Mouse (Mus musculus) forebrain, embryonic 13.5 days (tissue): ENCODE data around the gene Vipr1. TPM values are rescaled to one million over a fixed set of nuclear protein-coding genes. Genes with fewer than 3 reads are reported as not detected.

Source experiments
- ATAC-seq: fragments of 200-750 bp; cut with Nextera tagmentation; 2 replicates; pipeline ENCODE4 v1.8.0; 2017
- H3K27ac ChIP-seq: fragments of 300-500 bp; sonication (generic); 2 replicates; pipeline ENCODE4 v1.5.1; 2015; ENCODE audit warnings: inconsistent platforms, mild to moderate bottlenecking, moderate library complexity
- H3K27me3 ChIP-seq: fragments of 300-500 bp; sonication (generic); 2 replicates; pipeline ENCODE4 v1.6.1; 2015; ENCODE audit warnings: mild to moderate bottlenecking, inconsistent platforms
- H3K36me3 ChIP-seq: fragments of 300-500 bp; sonication (generic); 2 replicates; pipeline ENCODE4 v1.6.1; 2015; ENCODE audit warnings: mild to moderate bottlenecking, inconsistent platforms; ENCODE audit not compliant: poor library complexity, severe bottlenecking
- H3K4me1 ChIP-seq: fragments of 300-500 bp; sonication (generic); 2 replicates; pipeline ENCODE4 v1.6.1; 2015; ENCODE audit warnings: inconsistent platforms
- H3K4me2 ChIP-seq: fragments of 300-500 bp; sonication (generic); 2 replicates; pipeline ENCODE4 v1.6.1; 2015; ENCODE audit warnings: inconsistent platforms, mild to moderate bottlenecking, moderate library complexity
- H3K4me3 ChIP-seq: fragments of 300-500 bp; sonication (generic); 2 replicates; pipeline ENCODE4 v1.5.1; 2015; ENCODE audit warnings: mild to moderate bottlenecking, inconsistent platforms
- H3K9ac ChIP-seq: fragments of 300-500 bp; sonication (generic); 2 replicates; pipeline ENCODE4 v1.6.1; 2015; ENCODE audit warnings: mild to moderate bottlenecking, inconsistent platforms
- H3K9me3 ChIP-seq: fragments of 300-500 bp; sonication (generic); replicated peaks from 2 replicates; pipeline ENCODE4 v1.6.1; 2016; ENCODE audit warnings: inconsistent platforms
- WGBS: fragments of 180-500 bp; shearing (Covaris S2); methylation state at CpG from one replicate; pipeline ENCODE4 v1.1.7; 2015; 5-methylcytosine and 5-hydroxymethylcytosine counted together
- polyA plus RNA-seq: library from polyadenylated mRNA; unstranded; fragments of >200 nt; fragmentation: Nextera tagmentation; extraction: Ambion mirVana; gene quantifications from 2 replicates; pipeline ENCODE4 v1.2.1, GENCODE M21; 2015

The Vipr1 gene
- polyA plus RNA-seq, 1 experiment from 2014 or later = 0.59 TPM

GRCm38 (mm10) chr9:121690200-121690651 lies 47.7 kb downstream of the Vipr1 start:
- peak; percentile 92 for ATAC-seq
- Histone ChIP-seq H3K4me3 (no peak overlapping the region), H3K27ac (peak overlapping the region; percentile 80), H3K9me3 (no peaks in the 10 kb centered on the region), H3K27me3 (no peaks in the 10 kb centered on the region), H3K9ac (no peak overlapping the region), H3K4me2 (peak overlapping the region; percentile 36), H3K4me1 (peaks cover 17% of the 10 kb centered on the region), H3K36me3 (peaks cover 77% of the 10 kb centered on the region)
- 54% methylated on average over 15 of the region's 15 CpGs for WGBS

DNA sequence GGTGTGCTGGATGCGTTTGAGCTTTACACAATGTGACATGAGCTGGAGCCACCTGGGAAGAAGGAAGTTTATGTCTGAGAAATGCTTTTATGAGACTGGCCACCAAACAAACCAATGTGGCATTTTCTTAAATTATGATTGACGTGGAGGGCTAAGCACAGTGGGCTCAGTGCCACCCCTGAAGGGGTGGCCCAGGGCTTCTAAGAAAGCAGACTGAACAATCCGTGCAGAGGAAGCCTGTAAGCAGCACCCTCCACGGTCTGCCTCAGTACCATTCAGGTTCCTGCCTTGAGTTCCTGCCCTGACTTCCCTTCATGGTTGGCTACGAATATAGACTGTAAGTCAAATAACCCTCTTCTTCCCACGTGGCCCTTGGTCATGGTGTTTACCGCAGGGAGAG lies 48.2 kb downstream of the Vipr1 start:
- Histone ChIP-seq H3K36me3 (peaks cover 77% of the 10 kb centered on the region), H3K4me1 (peaks cover 17% of the 10 kb centered on the region), H3K27me3 (no peaks in the 10 kb centered on the region), H3K4me2 (peak overlapping the region; percentile 36; the same call in 1 of the 2 replicates), H3K4me3 (no peak overlapping the region), H3K9me3 (no peaks in the 10 kb centered on the region), H3K9ac (no peak overlapping the region), H3K27ac (peak overlapping the region; percentile 80)
- ATAC-seq = peak; percentile 56; the same call in 1 of the 2 replicates
- WGBS = 90% methylated on average over 7 of the region's 7 CpGs

- Histone ChIP-seq H3K4me1 (peaks cover 14% of the 10 kb centered on the region), H3K27me3 (no peaks in the 10 kb centered on the region), H3K9ac (no peak overlapping the region), H3K4me2 (no peak overlapping the region), H3K27ac (no peak overlapping the region), H3K36me3 (peaks cover 79% of the 10 kb centered on the region), H3K9me3 (peaks cover 9% of the 10 kb centered on the region), H3K4me3 (no peak overlapping the region)
- no peak for ATAC-seq
- 87% methylated on average over 12 of the region's 12 CpGs for WGBS
Measured at GRCm38 (mm10) chr9:121694736-121695135, 52.2 kb downstream of the Vipr1 start.

GRCm38 (mm10) chr9:121696626-121697025 lies 54.1 kb downstream of the Vipr1 start:
- Histone ChIP-seq H3K9me3 (peaks cover 9% of the 10 kb centered on the region), H3K4me2 (no peak overlapping the region), H3K36me3 (peaks cover 71% of the 10 kb centered on the region), H3K9ac (no peak overlapping the region), H3K27me3 (no peaks in the 10 kb centered on the region), H3K4me1 (no peaks in the 10 kb centered on the region), H3K27ac (no peak overlapping the region), H3K4me3 (no peak overlapping the region)
- ATAC-seq = no peak
- WGBS = 96% methylated on average over 9 of the region's 9 CpGs

DNA sequence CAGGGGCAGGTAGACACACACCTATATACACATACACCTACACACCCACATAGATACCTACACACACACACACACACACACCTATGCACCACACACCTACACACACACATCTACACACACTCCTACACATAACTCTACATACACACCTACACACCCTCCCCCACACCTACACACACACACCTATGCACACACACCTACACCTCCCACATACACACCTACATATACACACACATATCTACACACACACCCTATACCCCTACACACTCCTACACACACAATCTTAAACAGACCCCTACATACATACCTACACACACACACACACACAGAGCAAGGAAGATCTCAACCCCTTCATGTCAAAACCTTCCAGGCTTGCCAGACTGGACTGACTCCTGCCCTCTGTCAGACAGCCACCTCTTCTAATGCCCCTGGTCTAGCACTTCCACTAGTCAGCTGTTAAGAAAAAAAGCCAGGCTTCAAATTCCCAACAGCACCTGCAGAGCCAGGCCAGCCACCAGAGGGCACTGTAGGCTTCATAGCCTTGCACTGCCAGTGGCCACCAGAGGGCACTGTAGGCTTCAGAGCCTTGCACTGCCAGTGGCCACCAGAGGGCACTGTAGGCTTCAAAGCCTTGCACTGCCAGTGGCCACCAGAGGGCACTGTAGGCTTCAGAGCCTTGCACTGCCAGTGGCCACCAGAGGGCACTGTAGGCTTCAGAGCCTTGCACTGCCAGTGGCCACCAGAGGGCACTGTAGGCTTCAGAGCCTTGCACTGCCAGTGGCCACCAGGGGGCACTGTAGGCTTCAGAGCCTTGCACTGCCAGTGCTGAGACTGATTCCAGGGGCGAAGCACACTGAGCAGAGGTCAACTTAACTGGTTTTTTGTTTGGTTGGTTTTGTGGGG lies 54.9 kb downstream of the Vipr1 start:
- H3K4me1 ChIP-seq = no peaks in the 10 kb centered on the region
- peaks cover 64% of the 10 kb centered on the region for H3K36me3 ChIP-seq
- ATAC-seq = peak; percentile 50; the same call in 1 of the 2 replicates
- H3K27ac ChIP-seq = no peak overlapping the region
- peaks cover 9% of the 10 kb centered on the region for H3K9me3 ChIP-seq
- no peaks in the 10 kb centered on the region for H3K27me3 ChIP-seq
- no peak overlapping the region for H3K4me3 ChIP-seq
- no peak overlapping the region for H3K4me2 ChIP-seq
- H3K9ac ChIP-seq = no peak overlapping the region
- 96% methylated on average over 1 of the region's 1 CpGs for WGBS

- WGBS = 37% methylated on average over 11 of the region's 11 CpGs
- no peaks in the 10 kb centered on the region for H3K27me3 ChIP-seq
- peaks cover 9% of the 10 kb centered on the region for H3K36me3 ChIP-seq
- no peak for ATAC-seq
- peaks cover 21% of the 10 kb centered on the region for H3K4me1 ChIP-seq
- H3K4me2 ChIP-seq = peak overlapping the region; percentile 94
- H3K9me3 ChIP-seq = no peaks in the 10 kb centered on the region
- peak overlapping the region; percentile 86 for H3K9ac ChIP-seq
- H3K27ac ChIP-seq = no peak overlapping the region
- peak overlapping the region; percentile 86 for H3K4me3 ChIP-seq
Measured at GRCm38 (mm10) chr9:121704261-121704645, 61.7 kb downstream of the Vipr1 start.

DNA sequence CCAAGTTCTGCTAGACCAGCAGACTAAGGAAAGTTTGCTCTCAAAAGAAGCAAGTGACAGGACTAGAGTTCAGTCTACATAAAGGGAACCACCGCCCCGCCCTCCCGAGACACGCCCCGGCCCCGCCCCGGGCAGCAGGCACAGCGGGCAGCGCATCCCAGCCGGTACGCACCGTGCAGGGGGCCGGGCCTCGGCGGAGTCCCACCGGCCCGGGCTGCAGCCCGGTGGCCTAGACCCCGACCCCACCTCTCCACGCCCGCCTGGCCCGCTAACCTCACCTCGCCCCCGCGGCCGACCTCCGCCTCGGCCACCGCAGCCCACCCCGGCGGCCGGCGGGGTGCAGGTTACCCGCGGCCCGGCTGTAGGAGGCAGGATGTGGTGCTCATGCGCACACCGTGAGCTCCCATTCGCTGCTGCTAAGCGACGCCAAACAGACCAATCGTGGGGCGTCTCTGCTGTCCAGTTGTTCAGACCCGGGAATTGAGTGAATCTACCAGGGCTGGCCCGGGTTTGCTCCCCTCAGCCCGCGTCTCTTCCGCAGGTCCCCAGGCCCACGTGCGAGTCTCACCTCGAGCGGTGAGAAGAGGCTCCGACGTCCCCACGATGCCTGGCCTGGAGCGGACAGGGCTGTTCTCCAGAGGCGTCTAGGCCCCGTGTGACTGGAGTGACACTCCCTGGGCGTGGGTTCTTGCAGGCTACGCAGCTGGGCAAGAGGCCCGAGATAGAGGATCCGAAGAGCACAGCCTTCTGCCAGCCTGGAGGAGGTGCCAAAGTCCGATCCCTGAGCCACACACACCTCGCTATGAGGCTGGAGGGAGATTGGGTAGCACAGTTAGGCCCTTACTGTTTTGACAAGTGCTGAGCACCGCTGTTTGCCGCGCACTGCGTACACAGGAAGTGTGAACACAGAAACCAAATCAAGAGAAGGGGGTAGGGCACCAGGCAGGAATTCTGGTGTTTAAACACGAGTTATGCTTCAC lies 62.4 kb downstream of the Vipr1 start, which contains the start of gene Sec22c:
Sec22c (minus strand) TSS at position 845 of the 980 bp plus-strand sequence.
- Histone ChIP-seq H3K27me3 (no peaks in the 10 kb centered on the region), H3K27ac (peak within 1 kb of the TSS; percentile 75), H3K4me2 (peak within 1 kb of the TSS; percentile 94), H3K9ac (peak within 1 kb of the TSS; percentile 86), H3K4me1 (peaks cover 21% of the 10 kb centered on the region), H3K36me3 (peaks cover 3% of the 10 kb centered on the region), H3K9me3 (no peaks in the 10 kb centered on the region), H3K4me3 (peak within 1 kb of the TSS; percentile 86)
- ATAC-seq = peak; percentile 98
- WGBS = 1% methylated on average over 68 of the region's 69 CpGs

GRCm38 (mm10) chr9:121706029-121706675 lies 63.6 kb downstream of the Vipr1 start:
- Histone ChIP-seq H3K27me3 (no peaks in the 10 kb centered on the region), H3K36me3 (no peaks in the 10 kb centered on the region), H3K4me2 (no peak overlapping the region; the same call in 1 of the 2 replicates), H3K9me3 (no peaks in the 10 kb centered on the region), H3K27ac (no peak overlapping the region), H3K4me3 (no peak overlapping the region), H3K9ac (no peak overlapping the region), H3K4me1 (peaks cover 27% of the 10 kb centered on the region)
- ATAC-seq = no peak
- WGBS = 77% methylated on average over 6 of the region's 6 CpGs

DNA sequence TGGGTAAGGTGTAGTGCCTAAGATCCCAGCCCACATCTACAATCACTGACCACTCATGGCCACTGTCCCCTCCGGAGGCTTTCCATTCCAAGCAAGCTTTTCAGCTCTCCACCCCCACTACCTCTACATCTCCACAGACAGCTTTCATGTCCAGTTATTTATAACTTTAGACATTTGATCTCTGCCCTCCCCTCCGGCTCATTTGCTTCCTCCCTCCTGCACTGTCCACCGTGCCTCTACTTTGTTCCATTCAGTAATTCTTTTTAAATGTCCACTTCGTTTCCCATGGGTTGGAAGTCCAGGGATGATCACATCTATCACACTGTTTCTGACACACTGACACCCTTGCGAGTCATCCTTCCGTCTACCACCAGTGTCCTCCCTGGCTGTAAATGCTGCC lies 65.3 kb downstream of the Vipr1 start:
- WGBS = 73% methylated on average over 6 of the region's 6 CpGs
- H3K27me3 ChIP-seq = no peaks in the 10 kb centered on the region
- peaks cover 35% of the 10 kb centered on the region for H3K4me1 ChIP-seq
- H3K9ac ChIP-seq = no peak overlapping the region
- H3K4me2 ChIP-seq = no peak overlapping the region
- peaks cover 6% of the 10 kb centered on the region; the same call in 1 of the 2 replicates for H3K36me3 ChIP-seq
- H3K27ac ChIP-seq = no peak overlapping the region
- no peak for ATAC-seq
- no peak overlapping the region for H3K4me3 ChIP-seq
- no peaks in the 10 kb centered on the region for H3K9me3 ChIP-seq

DNA sequence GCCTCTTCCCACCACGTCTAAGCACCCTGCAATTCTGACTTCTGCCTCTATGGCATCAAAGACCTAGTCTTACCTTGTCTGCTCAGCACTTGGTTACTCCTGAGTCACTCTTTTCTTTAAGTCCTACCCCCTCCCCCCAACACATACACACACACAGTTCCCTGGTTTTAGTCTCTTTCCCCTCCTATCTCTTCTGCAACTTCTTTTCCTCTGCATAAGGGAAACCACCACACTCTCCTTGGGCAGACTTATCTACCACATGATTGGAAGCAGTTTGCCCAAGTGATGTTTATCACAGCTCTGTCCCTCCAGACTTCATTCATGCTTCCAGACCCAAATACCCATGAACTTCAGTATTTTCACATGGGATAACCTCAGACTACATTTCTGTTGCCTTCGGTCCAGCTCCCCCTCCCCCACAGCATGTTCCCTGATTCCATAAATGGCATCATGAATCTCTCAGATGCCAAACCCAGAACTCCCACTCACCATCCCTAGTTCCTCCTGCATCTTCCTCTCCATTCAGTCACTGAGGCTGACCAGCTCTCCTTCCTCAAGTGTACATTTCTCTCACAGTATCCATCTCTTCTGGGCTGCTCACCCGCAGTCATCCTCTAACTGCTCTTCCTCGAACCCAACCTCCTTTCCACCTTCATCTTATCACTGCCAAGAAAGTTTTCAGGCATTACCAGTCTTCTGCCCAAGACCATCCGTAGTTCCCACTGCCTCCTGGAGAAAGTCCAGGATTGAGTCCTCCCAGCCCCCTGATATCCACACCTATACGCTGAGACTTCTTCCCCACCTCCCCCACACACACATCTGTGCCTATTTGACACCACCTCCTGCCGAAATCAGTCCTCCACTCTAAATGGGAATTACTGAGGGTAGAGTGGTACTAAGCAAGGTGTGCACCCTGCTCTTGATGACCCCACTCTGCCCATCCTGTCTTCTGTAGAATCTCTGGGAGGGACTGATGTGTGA lies 66.3 kb downstream of the Vipr1 start:
- Histone ChIP-seq H3K4me3 (no peak overlapping the region), H3K4me1 (peaks cover 27% of the 10 kb centered on the region), H3K9ac (no peak overlapping the region), H3K36me3 (peaks cover 16% of the 10 kb centered on the region), H3K4me2 (no peak overlapping the region), H3K9me3 (no peaks in the 10 kb centered on the region), H3K27me3 (no peaks in the 10 kb centered on the region), H3K27ac (no peak overlapping the region)
- no peak for ATAC-seq
- 69% methylated on average over 7 of the region's 7 CpGs for WGBS
